15 mouse cellular contexts compared by ENCODE assay signal in the genomic region with DNA sequence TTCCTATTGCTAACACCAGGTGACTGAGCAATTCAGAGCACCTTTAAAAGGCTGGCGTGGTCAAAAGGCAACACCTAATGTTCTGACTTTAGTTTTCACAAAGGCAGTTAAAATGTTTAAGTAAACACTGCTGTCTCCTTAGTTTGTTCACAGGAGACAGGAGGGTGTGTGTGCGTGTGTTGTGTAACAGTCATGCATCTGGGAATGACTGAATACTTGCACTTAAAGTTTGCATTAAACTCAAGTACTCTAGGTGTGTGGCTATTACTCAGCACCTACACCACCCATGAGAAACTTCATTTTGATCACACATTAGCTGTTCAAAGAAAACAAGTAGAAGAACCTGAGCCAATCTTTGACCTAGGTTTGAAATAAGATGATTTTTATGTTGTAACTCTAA.
"Had no signal": no experiment of that assay in that cellular context is flagged by ENCODE, and none has a peak within 500 bp of the region (broad histone marks: within the 10 kb centered on the region; RNA-seq: fewer than 3 reads in every experiment).

No protein-coding gene starts in this region.

- H3K4me3 ChIP-seq: layer of hippocampus, adult 2 months; limb, embryonic 10.5 days; limb, embryonic 13.5 days; liver, embryonic 12.5 days; liver, embryonic 15.5 days; lung, embryonic 15.5 days had no signal

- ATAC-seq: liver, embryonic 12.5 days had no signal

- H3K4me2 ChIP-seq: limb, embryonic 13.5 days; liver, embryonic 12.5 days; liver, embryonic 15.5 days; lung, embryonic 15.5 days; midbrain, embryonic 11.5 days had no signal

- H3K9me3 ChIP-seq: limb, embryonic 10.5 days; limb, embryonic 13.5 days; liver, embryonic 12.5 days; liver, embryonic 15.5 days; lung, embryonic 15.5 days had no signal

- H3K4me1 ChIP-seq: limb, embryonic 10.5 days; limb, embryonic 13.5 days; liver, embryonic 12.5 days; liver, embryonic 15.5 days; lung, embryonic 15.5 days had no signal

- H3K36me3 ChIP-seq: limb, embryonic 10.5 days; lung, embryonic 15.5 days had no signal

- H3K27me3 ChIP-seq: limb, embryonic 13.5 days; liver, embryonic 12.5 days; liver, embryonic 15.5 days; lung, embryonic 15.5 days had no signal

- H3K9ac ChIP-seq: limb, embryonic 13.5 days; liver, embryonic 12.5 days; liver, embryonic 15.5 days; lung, embryonic 15.5 days had no signal

- DNase-seq: kidney, adult 11 months; kidney, adult 9 months; kidney, postnatal 14 days; kidney, postnatal 4 days; layer of hippocampus, adult 9-11 months; liver; midbrain, embryonic 14.5 days; thymus, adult 2 months had no signal

- H3K27ac ChIP-seq: layer of hippocampus, adult 2 months; limb, embryonic 10.5 days; limb, embryonic 13.5 days; liver, embryonic 12.5 days; liver, embryonic 15.5 days had no signal
